Mouse (Mus musculus) liver, embryonic 12.5 days (tissue): ENCODE measurements around the gene Rtbdn. TPM values are rescaled to one million over a fixed set of nuclear protein-coding genes. Genes with fewer than 3 reads are reported as not detected.
"Not testable (repeated sequence)": the region's sequence is repeated elsewhere in the genome, so short reads cannot be mapped to it uniquely, and the experiment has no call there.

ENCODE experiments used
- ATAC-seq: fragments of 200-750 bp; cut with Nextera tagmentation; 2 replicates; pipeline ENCODE4 v1.8.0; 2017; ENCODE audit warnings: moderate number of reproducible peaks, mild to moderate bottlenecking, moderate library complexity
- H3K27ac ChIP-seq: fragments of 300-500 bp; sonication (generic); 2 replicates; pipeline ENCODE4 v1.5.1; 2016; ENCODE audit warnings: mild to moderate bottlenecking
- H3K27me3 ChIP-seq: fragments of 300-500 bp; sonication (generic); replicated peaks from 2 replicates; pipeline ENCODE4 v1.6.1; 2016; ENCODE audit warnings: mild to moderate bottlenecking, moderate library complexity
- H3K36me3 ChIP-seq: fragments of 300-500 bp; sonication (generic); 2 replicates; pipeline ENCODE4 v1.6.1; 2016; ENCODE audit warnings: mild to moderate bottlenecking, moderate library complexity
- H3K4me1 ChIP-seq: fragments of 300-500 bp; sonication (generic); 2 replicates; pipeline ENCODE4 v1.6.1; 2016
- H3K4me2 ChIP-seq: fragments of 300-500 bp; sonication (generic); 2 replicates; pipeline ENCODE4 v1.6.1; 2016; ENCODE audit warnings: mild to moderate bottlenecking, moderate library complexity
- H3K4me3 ChIP-seq: fragments of 300-500 bp; sonication (generic); 2 replicates; pipeline ENCODE4 v1.5.1; 2016; ENCODE audit warnings: mild to moderate bottlenecking, moderate library complexity
- H3K9ac ChIP-seq: fragments of 300-500 bp; sonication (generic); 2 replicates; pipeline ENCODE4 v1.6.1; 2016; ENCODE audit warnings: mild to moderate bottlenecking, moderate library complexity
- H3K9me3 ChIP-seq: fragments of 300-500 bp; sonication (generic); replicated peaks from 2 replicates; pipeline ENCODE4 v1.6.1; 2016; ENCODE audit warnings: mild to moderate bottlenecking, moderate library complexity
- whole genome bisulfite sequencing: fragments of 180-500 bp; shearing (Covaris S2); methylation state at CpG from one replicate; pipeline ENCODE4 v1.1.7; 2016; ENCODE audit not compliant: insufficient replicate concordance; 5-methylcytosine and 5-hydroxymethylcytosine counted together
- polyA plus RNA-seq: library from polyadenylated mRNA; unstranded; fragments of >200 nt; fragmentation: Nextera tagmentation; extraction: Ambion mirVana; gene quantifications from 2 replicates; pipeline ENCODE4 v1.2.1, GENCODE M21; 2016

Gene Rtbdn
- polyA plus RNA-seq, result 0.39 and 0.60 TPM in 2 replicates

GRCm38 (mm10) chr8:84946528-84947240 lies at the start of gene Rtbdn:
Gene Rtbdn, plus strand, starts transcription at chr8:84946991.
- 12% methylated on average over 17 of the region's 17 CpGs for WGBS
- Histone ChIP-seq H3K9ac (no peak within 1 kb of the TSS), H3K36me3 (no peaks in the 10 kb centered on the region), H3K4me2 (peak within 1 kb of the TSS; percentile 67), H3K27me3 (peaks cover 94% of the 10 kb centered on the region), H3K27ac (no peak within 1 kb of the TSS), H3K4me1 (peaks cover 32% of the 10 kb centered on the region), H3K9me3 (no peaks in the 10 kb centered on the region), H3K4me3 (peak within 1 kb of the TSS; percentile 44)
- no peak for ATAC-seq

GRCm38 (mm10) chr8:84901071-84901470 lies 45.7 kb upstream of the Rtbdn start:
- peak overlapping the region; percentile 97 for H3K4me3 ChIP-seq
- H3K27ac ChIP-seq, result peak overlapping the region; percentile 99
- no peaks in the 10 kb centered on the region for H3K9me3 ChIP-seq
- ATAC-seq, result peak; percentile 83
- H3K36me3 ChIP-seq, result peaks cover 30% of the 10 kb centered on the region
- peak overlapping the region; percentile 96 for H3K4me2 ChIP-seq
- H3K9ac ChIP-seq, result peak overlapping the region; percentile 100
- no peaks in the 10 kb centered on the region for H3K27me3 ChIP-seq
- peaks cover 68% of the 10 kb centered on the region for H3K4me1 ChIP-seq
- WGBS, result 16% methylated on average over 4 of the region's 4 CpGs

GRCm38 (mm10) chr8:84901752-84902151 lies 45.0 kb upstream of the Rtbdn start, which contains the start of gene Klf1:
Gene Klf1, plus strand, starts transcription at chr8:84901928.
- peaks cover 37% of the 10 kb centered on the region for H3K36me3 ChIP-seq
- ATAC-seq, result peak; percentile 79
- H3K27me3 ChIP-seq, result no peaks in the 10 kb centered on the region
- WGBS, result 13% methylated on average over 3 of the region's 3 CpGs
- H3K4me3 ChIP-seq, result peak within 1 kb of the TSS; percentile 97
- peak within 1 kb of the TSS; percentile 100 for H3K9ac ChIP-seq
- H3K27ac ChIP-seq, result peak within 1 kb of the TSS; percentile 99
- no peaks in the 10 kb centered on the region for H3K9me3 ChIP-seq
- H3K4me2 ChIP-seq, result peak within 1 kb of the TSS; percentile 96
- peaks cover 71% of the 10 kb centered on the region for H3K4me1 ChIP-seq

- Histone ChIP-seq H3K4me2 (peak overlapping the region; percentile 96), H3K9ac (peak overlapping the region; percentile 100), H3K36me3 (peaks cover 44% of the 10 kb centered on the region), H3K27ac (peak overlapping the region; percentile 99), H3K27me3 (no peaks in the 10 kb centered on the region), H3K9me3 (no peaks in the 10 kb centered on the region), H3K4me3 (peak overlapping the region; percentile 97), H3K4me1 (peaks cover 76% of the 10 kb centered on the region)
- 3% methylated on average over 24 of the region's 24 CpGs for WGBS
- ATAC-seq, result no peak
Measured at GRCm38 (mm10) chr8:84902367-84902919, 44.3 kb upstream of the Rtbdn start.

GRCm38 (mm10) chr8:84902920-84903661 lies 43.7 kb upstream of the Rtbdn start:
- peak overlapping the region; percentile 96 for H3K4me2 ChIP-seq
- peaks cover 46% of the 10 kb centered on the region for H3K36me3 ChIP-seq
- H3K4me3 ChIP-seq, result peak overlapping the region; percentile 97
- H3K27ac ChIP-seq, result peak overlapping the region; percentile 99
- H3K9ac ChIP-seq, result peak overlapping the region; percentile 100
- peaks cover 76% of the 10 kb centered on the region for H3K4me1 ChIP-seq
- ATAC-seq, result peak; percentile 73
- no peaks in the 10 kb centered on the region for H3K27me3 ChIP-seq
- H3K9me3 ChIP-seq, result no peaks in the 10 kb centered on the region
- under 1% methylated on average over 67 of the region's 68 CpGs for WGBS

- no peaks in the 10 kb centered on the region for H3K27me3 ChIP-seq
- H3K36me3 ChIP-seq, result peaks cover 46% of the 10 kb centered on the region
- no peaks in the 10 kb centered on the region for H3K9me3 ChIP-seq
- peak overlapping the region; percentile 96 for H3K4me2 ChIP-seq
- 77% methylated on average over 7 of the region's 7 CpGs for WGBS
- peak overlapping the region; percentile 100; the same call in 1 of the 2 replicates for H3K9ac ChIP-seq
- peak overlapping the region; percentile 97 for H3K4me3 ChIP-seq
- ATAC-seq, result no peak
- H3K4me1 ChIP-seq, result peaks cover 72% of the 10 kb centered on the region
- peak overlapping the region; percentile 57 for H3K27ac ChIP-seq
Measured at GRCm38 (mm10) chr8:84904351-84904750, 42.4 kb upstream of the Rtbdn start.

GRCm38 (mm10) chr8:84907037-84907436 lies 39.8 kb upstream of the Rtbdn start:
- H3K4me3 ChIP-seq, result no peak overlapping the region
- peaks cover 64% of the 10 kb centered on the region for H3K4me1 ChIP-seq
- ATAC-seq, result no peak
- H3K9ac ChIP-seq, result no peak overlapping the region
- H3K4me2 ChIP-seq, result peak overlapping the region; percentile 93; the same call in 1 of the 2 replicates
- H3K9me3 ChIP-seq, result no peaks in the 10 kb centered on the region
- H3K27ac ChIP-seq, result peak overlapping the region; percentile 90
- peaks cover 20% of the 10 kb centered on the region for H3K27me3 ChIP-seq
- WGBS, result 87% methylated on average over 9 of the region's 9 CpGs
- peaks cover 66% of the 10 kb centered on the region for H3K36me3 ChIP-seq

GRCm38 (mm10) chr8:84907493-84907892 lies 39.3 kb upstream of the Rtbdn start:
- H3K4me3 ChIP-seq, result no peak overlapping the region
- peak overlapping the region; percentile 93 for H3K4me2 ChIP-seq
- H3K27me3 ChIP-seq, result peaks cover 25% of the 10 kb centered on the region
- peaks cover 66% of the 10 kb centered on the region for H3K36me3 ChIP-seq
- peaks cover 68% of the 10 kb centered on the region for H3K4me1 ChIP-seq
- no peak for ATAC-seq
- H3K9ac ChIP-seq, result no peak overlapping the region
- WGBS, result 62% methylated on average over 8 of the region's 8 CpGs
- H3K9me3 ChIP-seq, result no peaks in the 10 kb centered on the region
- peak overlapping the region; percentile 90 for H3K27ac ChIP-seq

GRCm38 (mm10) chr8:84907979-84908378 lies 38.8 kb upstream of the Rtbdn start:
- H3K9me3 ChIP-seq, result not testable (repeated sequence)
- ATAC-seq, result peak; percentile 13; the same call in 1 of the 2 replicates
- peak overlapping the region; percentile 55; the same call in 1 of the 2 replicates for H3K9ac ChIP-seq
- H3K27ac ChIP-seq, result peak overlapping the region; percentile 90
- H3K4me2 ChIP-seq, result peak overlapping the region; percentile 93
- peaks cover 66% of the 10 kb centered on the region for H3K36me3 ChIP-seq
- peaks cover 30% of the 10 kb centered on the region for H3K27me3 ChIP-seq
- 11% methylated on average over 7 of the region's 7 CpGs for whole genome bisulfite sequencing
- H3K4me3 ChIP-seq, result peak overlapping the region; percentile 71
- H3K4me1 ChIP-seq, result peaks cover 73% of the 10 kb centered on the region

- H3K27ac ChIP-seq, result peak within 1 kb of the TSS; percentile 90
- H3K4me1 ChIP-seq, result peaks cover 75% of the 10 kb centered on the region
- H3K4me3 ChIP-seq, result peak within 1 kb of the TSS; percentile 71
- H3K9me3 ChIP-seq, result no peaks in the 10 kb centered on the region
- H3K4me2 ChIP-seq, result peak within 1 kb of the TSS; percentile 93
- peak; percentile 89 for ATAC-seq
- peaks cover 34% of the 10 kb centered on the region for H3K27me3 ChIP-seq
- H3K9ac ChIP-seq, result peak within 1 kb of the TSS; percentile 86
- WGBS, result under 1% methylated on average over 45 of the region's 45 CpGs
- peaks cover 60% of the 10 kb centered on the region for H3K36me3 ChIP-seq
Measured at GRCm38 (mm10) chr8:84908421-84909161, 38.2 kb upstream of the Rtbdn start, which contains the start of gene Dnase2a. Gene Dnase2a, plus strand, starts transcription at chr8:84908560.

- no peak for ATAC-seq
- Histone ChIP-seq H3K27me3 (peaks cover 40% of the 10 kb centered on the region), H3K9ac (peak overlapping the region; percentile 86), H3K4me3 (peak overlapping the region; percentile 71), H3K9me3 (no peaks in the 10 kb centered on the region), H3K36me3 (peaks cover 54% of the 10 kb centered on the region), H3K27ac (peak overlapping the region; percentile 90), H3K4me1 (peaks cover 73% of the 10 kb centered on the region), H3K4me2 (peak overlapping the region; percentile 93)
- WGBS, result 43% methylated on average over 20 of the region's 20 CpGs
Measured at GRCm38 (mm10) chr8:84909162-84909767, 37.5 kb upstream of the Rtbdn start.
